Mouse (Mus musculus) spleen, postnatal 10 days (tissue): ENCODE results near the gene Mlh1.

Experiments
- DNase-seq, 2 experiments: peaks; one replicate each; pipeline ENCODE4 v3.0.0; 2021 to 2022; ENCODE audit warnings: low spot score in 2 of 2

Mlh1 gene

GRCm38 (mm10) chr9:111271434-111272160 is at the start of gene Mlh1, which contains the start of gene Epm2aip1:
Gene Mlh1, minus strand, starts transcription at chr9:111271791.
Gene Epm2aip1, plus strand, starts transcription at chr9:111271929.
- peak; percentile 97 to 99 for DNase-seq

- DNase-seq = no peak
Observed at GRCm38 (mm10) chr9:111320912-111321311, 49.3 kb upstream of the Mlh1 start.

- DNase-seq = peak; percentile 9 to 61
Observed at GRCm38 (mm10) chr9:111314219-111314618, 42.6 kb upstream of the Mlh1 start.

GRCm38 (mm10) chr9:111313793-111314192 is 42.2 kb upstream of the Mlh1 start:
- DNase-seq = no peak

GRCm38 (mm10) chr9:111313299-111313698 is 41.7 kb upstream of the Mlh1 start:
- DNase-seq = no peak

GRCm38 (mm10) chr9:111312442-111313141 is 41.0 kb upstream of the Mlh1 start:
- no peak for DNase-seq

GRCm38 (mm10) chr9:111311843-111312441 is 40.4 kb upstream of the Mlh1 start:
- no peak for DNase-seq

- DNase-seq = no peak
Observed at GRCm38 (mm10) chr9:111311031-111311842, 39.6 kb upstream of the Mlh1 start, which contains the start of gene Trank1. Gene Trank1, plus strand, starts transcription at chr9:111311739.

GRCm38 (mm10) chr9:111306142-111306541 is 34.6 kb upstream of the Mlh1 start:
- DNase-seq = no peak

- no peak for DNase-seq
Observed at GRCm38 (mm10) chr9:111304036-111304435, 32.4 kb upstream of the Mlh1 start.

GRCm38 (mm10) chr9:111302196-111302831 is 30.7 kb upstream of the Mlh1 start:
- no peak for DNase-seq

- no peak for DNase-seq
Observed at GRCm38 (mm10) chr9:111298606-111299005, 27.0 kb upstream of the Mlh1 start.

GRCm38 (mm10) chr9:111296433-111296832 is 24.8 kb upstream of the Mlh1 start:
- no peak for DNase-seq

GRCm38 (mm10) chr9:111295323-111295722 is 23.7 kb upstream of the Mlh1 start:
- no peak for DNase-seq

- no peak for DNase-seq
Observed at GRCm38 (mm10) chr9:111294911-111295310, 23.3 kb upstream of the Mlh1 start.

- no peak for DNase-seq
Observed at GRCm38 (mm10) chr9:111293234-111293633, 21.6 kb upstream of the Mlh1 start.

GRCm38 (mm10) chr9:111290539-111291100 is 19.0 kb upstream of the Mlh1 start:
- no peak for DNase-seq

- peak; percentile 88 to 94 for DNase-seq
Observed at GRCm38 (mm10) chr9:111289832-111290339, 18.3 kb upstream of the Mlh1 start.

GRCm38 (mm10) chr9:111289294-111289831 is 17.8 kb upstream of the Mlh1 start:
- no peak for DNase-seq

GRCm38 (mm10) chr9:111287956-111288355 is 16.4 kb upstream of the Mlh1 start:
- DNase-seq = no peak
